Mouse (Mus musculus) urinary bladder, postnatal 36 days (tissue): ENCODE measurements around the gene Cstf2t.

Experiments
- DNase-seq, 2 experiments: peaks; one replicate each; pipeline ENCODE4 v3.0.0; 2022; ENCODE audit warnings: low spot score in 2 of 2, mixed read lengths in 1 of 2

The Cstf2t gene

GRCm38 (mm10) chr19:31082662-31083429, at the start of gene Cstf2t:
Gene Cstf2t, plus strand, starts transcription at chr19:31082837.
- peak; percentile 99 for DNase-seq

DNA sequence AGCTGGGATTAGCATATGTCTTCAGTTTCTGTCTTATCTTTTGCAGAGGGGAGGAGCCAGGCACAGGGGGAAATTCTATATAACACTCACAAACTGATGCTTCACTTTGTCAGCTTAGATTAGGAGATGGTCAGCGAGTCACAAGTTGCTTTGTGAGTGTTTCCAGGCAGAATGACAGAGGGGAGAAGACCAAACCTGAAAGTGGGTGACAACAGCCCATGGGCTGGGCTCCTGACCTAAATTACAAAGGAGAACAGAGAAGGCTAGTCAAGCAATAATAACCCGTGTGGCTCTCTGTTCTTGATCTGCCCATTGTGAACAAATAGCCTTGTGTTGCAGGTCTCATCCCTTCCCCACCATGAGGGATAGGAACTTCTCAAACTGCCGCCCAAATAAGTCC, 43.7 kb upstream of the Cstf2t start:
- DNase-seq: no peak

- no peak for DNase-seq
These were observed 41.4 kb upstream of the Cstf2t start for GRCm38 (mm10) chr19:31040948-31041847.

DNA sequence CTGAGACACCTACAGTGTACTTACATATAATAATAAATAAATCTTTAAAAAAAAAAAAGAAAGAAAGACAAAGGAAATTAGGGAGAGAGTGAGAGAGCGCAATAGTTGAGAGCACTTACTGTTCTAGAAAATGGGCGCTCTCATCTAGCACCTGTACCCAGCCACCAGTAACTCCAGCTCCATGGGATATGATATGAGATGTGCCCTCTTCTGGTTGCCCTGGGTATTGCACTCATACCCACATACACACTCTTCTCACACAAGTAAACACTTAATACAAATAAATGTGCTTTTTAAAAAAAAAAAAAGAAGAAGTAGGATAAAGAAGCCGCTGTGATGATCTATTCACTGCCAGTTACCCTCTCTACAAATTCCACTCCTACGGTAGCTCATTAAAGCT, 36.0 kb upstream of the Cstf2t start:
- DNase-seq: no peak

GRCm38 (mm10) chr19:31064740-31065139, 17.9 kb upstream of the Cstf2t start:
- no peak for DNase-seq

GRCm38 (mm10) chr19:31065206-31065781, 17.3 kb upstream of the Cstf2t start:
- no peak for DNase-seq

GRCm38 (mm10) chr19:31073959-31074716, 8.5 kb upstream of the Cstf2t start:
- DNase-seq: no peak

GRCm38 (mm10) chr19:31074717-31075063, 7.9 kb upstream of the Cstf2t start:
- DNase-seq: no peak

DNA sequence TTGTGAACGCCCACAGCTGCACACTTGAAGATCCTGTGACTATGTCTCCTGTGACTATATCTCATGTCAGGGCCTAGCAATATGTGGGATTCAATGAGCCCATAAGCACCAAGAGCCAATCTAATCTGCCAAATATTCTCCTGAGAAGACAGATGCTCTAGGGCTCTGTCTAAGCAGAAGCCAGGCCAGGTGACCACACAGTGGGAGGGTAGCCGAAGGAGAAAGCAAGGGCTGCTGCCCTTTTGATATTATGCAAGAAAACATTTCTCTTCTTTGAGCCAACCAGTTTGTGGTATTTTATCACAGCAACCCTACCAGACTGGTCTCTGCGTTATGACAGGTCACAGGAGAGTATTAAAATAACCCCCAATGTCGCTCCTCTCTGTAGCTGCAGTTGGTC, 6.5 kb upstream of the Cstf2t start:
- DNase-seq: no peak

DNA sequence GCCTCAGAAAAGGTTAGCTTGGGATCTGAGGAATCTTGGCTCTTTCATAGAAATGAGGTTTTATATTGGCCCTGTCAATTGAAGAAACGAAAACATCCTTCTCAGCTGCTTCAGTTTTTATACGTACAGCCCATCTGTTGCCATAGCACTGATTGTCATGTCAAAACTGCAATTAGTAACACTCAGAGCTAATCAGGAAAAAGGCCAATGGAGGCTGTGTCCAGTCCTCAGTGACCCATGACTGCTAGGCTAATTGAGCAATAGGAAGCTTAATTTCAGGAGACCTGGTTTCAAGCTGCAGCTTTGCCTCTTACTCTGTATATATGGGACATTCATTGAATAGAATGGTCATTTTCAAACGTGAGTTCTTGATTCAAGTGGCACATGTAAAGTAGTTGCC, 4.4 kb upstream of the Cstf2t start:
- no peak for DNase-seq

DNA sequence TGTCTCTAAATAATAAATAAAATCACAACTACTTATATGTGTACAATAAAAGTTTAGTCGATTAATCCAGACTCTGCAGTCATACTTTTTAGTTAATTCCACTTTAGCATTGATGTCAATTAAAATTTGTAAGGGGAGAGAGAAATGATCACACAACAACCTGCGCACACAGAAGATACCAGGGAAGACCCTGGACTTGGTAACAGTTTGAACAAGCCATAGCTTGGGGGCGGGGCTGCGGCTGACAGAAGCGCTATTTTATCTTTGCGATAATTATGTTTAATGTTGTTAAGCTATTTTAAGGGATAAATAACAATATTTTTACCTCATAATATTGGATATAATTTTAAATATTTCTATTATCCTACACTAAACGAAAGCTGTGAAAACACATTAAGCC, 411 bp upstream of the Cstf2t start:
- no peak for DNase-seq

- DNase-seq: no peak
These were observed 1.1 kb downstream of the Cstf2t start for GRCm38 (mm10) chr19:31083761-31084160.

DNA sequence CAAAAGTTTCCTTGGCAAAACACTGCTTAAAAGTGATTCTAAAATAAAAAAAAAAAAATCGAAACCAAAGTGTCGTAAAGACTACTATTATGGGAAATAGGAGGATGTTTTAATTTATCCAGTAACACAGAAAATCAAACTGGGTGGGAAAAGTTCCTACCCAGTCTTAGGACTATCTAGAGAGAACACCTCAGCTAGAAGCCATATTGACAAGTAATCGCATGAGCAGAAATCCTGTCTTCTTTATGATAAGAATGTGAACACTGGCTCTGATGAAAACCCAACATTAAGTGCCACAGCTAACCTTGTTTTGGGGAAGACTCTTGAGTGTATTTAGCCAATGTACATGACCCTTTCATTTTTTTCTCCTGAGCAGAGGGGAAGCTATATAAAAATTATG, 15.2 kb downstream of the Cstf2t start:
- DNase-seq: no peak

DNA sequence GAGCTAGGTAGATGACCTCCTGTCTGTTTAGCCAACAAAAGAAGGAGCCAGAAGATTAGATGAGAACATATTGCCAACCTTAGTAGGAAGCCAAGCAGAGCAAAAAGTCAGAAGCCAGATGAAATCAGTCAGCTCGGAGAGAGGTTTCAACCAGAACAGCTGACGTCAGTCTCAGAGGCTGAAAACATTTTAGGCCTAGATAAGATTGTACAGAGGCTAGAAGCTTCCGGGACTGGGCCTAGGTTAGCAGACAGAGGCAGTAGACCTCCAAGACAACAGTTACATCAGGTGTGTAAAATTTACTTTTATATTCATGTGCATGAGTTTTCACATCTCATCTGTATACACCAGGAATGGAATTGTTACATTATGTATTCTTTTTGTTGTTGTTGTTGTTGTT, 16.7 kb downstream of the Cstf2t start:
- no peak for DNase-seq

DNA sequence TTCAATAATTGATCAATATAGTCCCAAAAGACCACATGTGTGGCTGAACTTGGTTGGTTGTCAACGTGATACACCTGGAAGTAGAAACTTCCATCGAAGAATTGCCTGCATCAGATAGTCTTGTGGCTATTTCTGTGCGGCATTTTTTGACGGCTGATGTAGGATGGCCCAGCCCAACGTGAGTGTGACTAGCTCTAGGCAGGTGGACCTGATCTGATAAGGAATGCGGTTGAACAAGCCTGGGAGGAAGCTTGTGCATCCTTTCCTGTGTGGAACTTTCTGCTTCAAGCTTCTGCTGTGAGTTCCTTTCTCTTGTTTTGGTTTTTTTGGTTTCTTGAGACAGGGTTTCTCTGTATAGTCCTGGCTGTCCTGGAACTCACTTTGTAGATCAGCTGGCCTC, 22.1 kb downstream of the Cstf2t start:
- no peak for DNase-seq

DNA sequence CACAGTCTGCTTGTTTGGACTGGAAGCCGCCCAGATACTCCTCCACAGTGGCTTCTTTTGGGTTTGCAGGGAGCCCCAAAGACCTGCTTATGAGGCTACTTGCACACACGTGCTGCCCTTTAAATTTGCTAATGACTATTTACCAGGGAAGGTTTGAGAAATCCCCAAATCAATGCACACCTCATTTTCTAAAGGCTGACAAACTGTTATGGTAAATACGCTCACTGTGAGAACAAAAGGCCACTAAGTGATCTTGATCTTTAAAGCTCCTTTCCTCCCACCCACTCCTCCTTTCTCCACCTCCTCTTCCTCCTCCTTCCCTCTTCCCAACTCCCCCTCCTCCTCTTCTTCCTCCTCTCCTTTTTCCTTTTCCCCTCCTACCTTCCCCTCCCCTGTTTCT, 23.4 kb downstream of the Cstf2t start:
- no peak for DNase-seq

- no peak for DNase-seq
These were observed 24.4 kb downstream of the Cstf2t start for GRCm38 (mm10) chr19:31106835-31107554.

- DNase-seq: no peak
These were observed 32.1 kb downstream of the Cstf2t start for GRCm38 (mm10) chr19:31114690-31115089.

- no peak for DNase-seq
These were observed 42.0 kb downstream of the Cstf2t start for GRCm38 (mm10) chr19:31124628-31125027.

GRCm38 (mm10) chr19:31132614-31133013, 50.0 kb downstream of the Cstf2t start:
- DNase-seq: no peak

DNA sequence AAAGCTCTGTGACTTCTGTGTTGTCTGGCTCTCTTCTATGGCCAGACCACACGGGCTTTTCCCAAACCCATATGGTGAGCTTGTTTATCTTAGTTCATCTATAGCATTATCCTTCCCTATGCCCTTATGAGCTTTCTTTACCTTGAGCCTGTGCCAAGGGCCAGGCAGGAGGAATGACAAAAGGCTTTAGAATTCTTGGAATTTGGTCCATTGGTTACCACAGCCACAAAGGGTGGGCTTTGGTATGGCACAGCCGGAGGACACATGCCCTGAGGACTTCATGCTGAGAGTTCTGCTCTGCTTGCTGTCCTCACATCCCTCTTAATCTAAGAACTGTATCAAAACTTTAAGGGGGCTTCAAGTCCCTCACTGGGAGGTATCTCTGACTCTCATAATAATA, 53.7 kb downstream of the Cstf2t start:
- DNase-seq: no peak
